Mouse (Mus musculus): ENCODE measurements around the gene Cd79b. TPM values are rescaled to one million over a fixed set of nuclear protein-coding genes. Genes with fewer than 3 reads are reported as not detected.
A peak's percentile ranks its signal among the peaks of the same experiment; 100 is the strongest.

Gene Cd79b
- polyA plus RNA-seq, 1 experiment from 2014 or later, result 0.74 TPM

DNA sequence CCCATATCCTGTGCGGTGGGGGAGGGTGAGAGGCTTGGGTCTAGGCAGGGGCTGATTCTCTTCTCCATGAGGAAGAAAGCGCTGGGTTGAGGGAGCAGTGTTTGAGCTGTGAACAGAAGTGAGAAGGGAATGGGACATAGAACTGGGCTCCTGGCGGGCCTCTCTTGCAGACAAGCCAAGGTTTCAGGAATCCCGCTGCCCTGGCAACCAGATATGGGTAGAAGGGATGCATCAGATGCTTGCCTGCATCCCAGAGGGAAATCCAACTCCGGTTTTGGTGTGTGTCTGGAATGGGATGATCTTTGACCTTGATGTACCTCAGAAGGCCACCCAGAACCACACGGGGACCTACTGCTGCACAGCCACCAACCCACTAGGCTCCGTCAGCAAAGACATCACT, 28.4 kb downstream of the Cd79b start:
- no peaks in the 10 kb centered on the region for H3K27me3 ChIP-seq
- no peak for ATAC-seq (ENCODE audit: low FRiP score)
- no peak overlapping the region for H3K27ac ChIP-seq
- no peaks in the 10 kb centered on the region for H3K9me3 ChIP-seq
- no peaks in the 10 kb centered on the region for H3K4me1 ChIP-seq
- no peak overlapping the region for H3K4me2 ChIP-seq
- no peak overlapping the region for H3K9ac ChIP-seq
- no peak overlapping the region for H3K4me3 ChIP-seq (replicated peaks)
- WGBS, result 85% methylated on average over 7 of the region's 7 CpGs
- no peaks in the 10 kb centered on the region for H3K36me3 ChIP-seq (replicated peaks)

DNA sequence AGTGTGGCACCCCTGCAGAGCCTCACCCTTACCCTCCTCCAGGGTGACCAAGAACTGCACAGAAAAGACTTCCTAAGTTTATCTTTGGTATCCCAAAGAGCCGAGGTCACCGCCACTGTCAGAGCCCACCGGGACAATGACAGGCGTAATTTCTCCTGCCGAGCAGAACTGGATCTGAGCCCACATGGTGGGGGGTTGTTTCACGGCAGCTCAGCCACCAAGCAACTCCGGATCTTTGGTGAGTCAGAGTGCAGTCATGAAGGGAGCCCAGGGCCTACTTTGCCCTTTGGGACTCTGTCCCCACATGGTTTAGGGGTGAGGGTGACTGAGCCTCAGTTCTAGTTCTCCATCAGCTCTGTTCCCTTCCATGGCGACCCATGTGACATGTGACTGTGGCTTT, 30.4 kb downstream of the Cd79b start:
- Histone ChIP-seq H3K27me3 (no peaks in the 10 kb centered on the region), H3K9me3 (no peaks in the 10 kb centered on the region), H3K4me2 (no peak overlapping the region), H3K4me1 (no peaks in the 10 kb centered on the region), H3K36me3 (replicated peaks) (no peaks in the 10 kb centered on the region), H3K4me3 (replicated peaks) (no peak overlapping the region), H3K27ac (no peak overlapping the region), H3K9ac (no peak overlapping the region)
- no peak for ATAC-seq (ENCODE audit: low FRiP score)
- 75% methylated on average over 8 of the region's 8 CpGs for WGBS

DNA sequence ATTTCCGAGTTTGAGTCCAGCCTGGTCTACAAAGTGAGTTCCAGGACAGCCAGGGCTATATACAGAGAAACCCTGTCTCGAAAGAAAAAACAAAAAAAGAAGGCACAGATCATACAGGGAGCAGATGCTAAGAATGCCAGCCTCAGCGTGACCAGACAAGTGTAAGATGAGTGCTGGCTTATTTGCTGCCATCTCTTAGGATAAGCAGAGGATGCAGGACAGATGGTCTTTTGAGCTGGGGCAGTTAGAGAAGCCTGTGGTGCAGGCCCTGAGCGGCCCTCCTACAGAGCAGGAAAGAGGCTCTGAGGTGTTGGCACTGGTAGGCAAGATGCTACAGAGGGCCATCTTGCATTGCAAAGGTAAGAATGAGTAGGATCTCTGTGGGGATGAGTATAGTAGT, 31.2 kb downstream of the Cd79b start:
- no peak for ATAC-seq (ENCODE audit: low FRiP score)
- Histone ChIP-seq H3K9me3 (no peaks in the 10 kb centered on the region), H3K27ac (no peak overlapping the region), H3K4me2 (no peak overlapping the region), H3K27me3 (peaks cover 3% of the 10 kb centered on the region; the same call in 1 of the 2 replicates), H3K36me3 (replicated peaks) (no peaks in the 10 kb centered on the region), H3K4me3 (replicated peaks) (no peak overlapping the region), H3K4me1 (no peaks in the 10 kb centered on the region), H3K9ac (no peak overlapping the region)
- 79% methylated on average over 4 of the region's 4 CpGs for WGBS

DNA sequence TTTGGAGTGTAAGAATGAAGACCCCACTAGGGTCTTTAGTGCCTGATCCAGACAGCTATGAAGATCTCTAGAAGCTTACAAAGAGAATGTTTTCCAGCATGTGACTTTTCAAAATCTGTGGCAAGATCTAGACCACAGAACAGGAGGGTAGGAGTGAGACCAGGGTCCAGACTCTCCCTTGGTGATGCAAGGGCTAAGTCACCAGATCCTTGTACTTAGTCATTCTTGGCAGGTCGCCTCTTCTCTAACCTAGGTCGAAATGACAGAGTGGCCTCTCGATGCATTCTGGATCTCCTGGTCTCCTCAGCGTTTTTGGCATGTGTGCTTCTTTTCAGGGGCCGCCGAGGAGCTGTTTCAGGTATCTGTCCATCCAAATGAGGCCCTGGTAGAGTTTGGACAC, 32.1 kb downstream of the Cd79b start:
- Histone ChIP-seq H3K27ac (no peak overlapping the region), H3K4me2 (no peak overlapping the region), H3K9ac (no peak overlapping the region), H3K36me3 (replicated peaks) (no peaks in the 10 kb centered on the region), H3K9me3 (no peaks in the 10 kb centered on the region), H3K27me3 (peaks cover 3% of the 10 kb centered on the region; the same call in 1 of the 2 replicates), H3K4me3 (replicated peaks) (no peak overlapping the region), H3K4me1 (no peaks in the 10 kb centered on the region)
- no peak for ATAC-seq (ENCODE audit: low FRiP score)
- 88% methylated on average over 6 of the region's 6 CpGs for WGBS

DNA sequence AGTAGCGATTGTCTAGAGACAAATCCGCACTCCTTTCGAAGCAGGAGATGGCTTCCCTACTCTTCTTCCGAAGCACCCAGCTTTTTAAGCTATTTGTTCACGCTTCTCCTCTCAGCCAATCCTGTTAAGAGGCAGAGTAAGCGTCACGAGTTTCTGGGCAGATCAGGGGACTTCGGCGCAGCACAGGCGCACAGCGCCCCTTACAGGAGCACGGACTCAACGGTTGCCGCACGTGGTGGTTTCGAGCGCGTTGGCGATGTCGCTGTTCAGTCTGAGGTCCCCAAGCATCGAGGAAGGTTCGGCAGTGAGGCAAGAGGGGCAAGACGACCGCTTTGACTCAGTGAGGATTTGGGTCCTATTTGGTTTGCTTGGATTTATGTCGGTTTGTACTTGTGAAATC, 38.1 kb downstream of the Cd79b start, which contains the start of gene Tcam1:
TSS of gene Tcam1 (plus strand) at position 219 of the 400 bp plus-strand sequence.
- peak; percentile 57 for ATAC-seq (ENCODE audit: low FRiP score)
- Histone ChIP-seq H3K27me3 (peaks cover 3% of the 10 kb centered on the region; the same call in 1 of the 2 replicates), H3K27ac (no peak within 1 kb of the TSS), H3K9ac (no peak within 1 kb of the TSS), H3K36me3 (replicated peaks) (no peaks in the 10 kb centered on the region), H3K4me2 (peak within 1 kb of the TSS; percentile 39), H3K4me1 (peaks cover 14% of the 10 kb centered on the region), H3K9me3 (no peaks in the 10 kb centered on the region), H3K4me3 (replicated peaks) (no peak within 1 kb of the TSS)
- WGBS, result 11% methylated on average over 25 of the region's 25 CpGs

DNA sequence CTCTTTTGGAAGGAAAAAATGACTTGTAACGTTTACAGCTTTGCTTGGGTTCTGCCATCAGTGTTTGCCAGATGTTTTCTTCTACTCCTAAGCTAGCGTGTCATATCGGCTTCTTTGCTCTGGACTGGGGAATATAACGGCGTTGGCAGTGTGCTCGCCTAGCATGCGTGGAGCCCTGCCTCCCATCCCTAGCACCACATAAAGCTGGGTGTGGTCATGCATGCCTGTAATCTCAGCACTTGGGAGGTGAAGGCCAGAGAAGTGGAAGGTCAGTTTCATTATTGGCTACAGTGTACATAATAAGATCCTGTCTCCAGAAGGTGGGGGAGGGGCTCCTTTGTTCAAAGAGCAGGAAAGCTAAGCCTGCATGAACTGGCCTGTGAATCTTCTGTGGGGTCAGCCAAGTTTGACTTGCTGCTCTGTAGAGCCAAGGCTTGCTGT, 39.6 kb downstream of the Cd79b start:
- H3K36me3 ChIP-seq (replicated peaks), result no peaks in the 10 kb centered on the region
- no peak overlapping the region for H3K9ac ChIP-seq
- no peaks in the 10 kb centered on the region for H3K9me3 ChIP-seq
- ATAC-seq (ENCODE audit: low FRiP score), result no peak
- no peak overlapping the region for H3K4me2 ChIP-seq
- H3K27me3 ChIP-seq, result peaks cover 3% of the 10 kb centered on the region; the same call in 1 of the 2 replicates
- no peak overlapping the region for H3K27ac ChIP-seq
- no peak overlapping the region for H3K4me3 ChIP-seq (replicated peaks)
- 86% methylated on average over 7 of the region's 7 CpGs for WGBS
- H3K4me1 ChIP-seq, result peaks cover 22% of the 10 kb centered on the region

DNA sequence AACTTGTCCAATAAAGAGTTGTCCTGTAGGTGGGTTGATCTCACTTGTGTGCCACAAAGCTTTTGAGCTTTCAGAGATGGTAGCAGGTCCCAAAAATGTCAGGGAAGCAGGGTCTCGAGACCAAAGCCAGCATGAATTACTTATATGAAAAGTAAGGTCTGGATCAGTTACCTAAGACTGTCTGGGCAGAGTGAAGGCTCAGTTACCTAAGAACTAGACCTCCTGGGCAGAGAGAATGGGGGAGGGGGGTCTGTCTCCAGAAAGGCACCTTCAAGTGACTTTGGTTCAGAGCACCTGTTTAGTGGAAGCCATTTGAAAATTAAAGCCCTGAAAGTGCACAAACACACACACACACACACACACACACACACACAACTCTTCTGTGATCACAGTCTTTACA, 40.2 kb downstream of the Cd79b start:
- Histone ChIP-seq H3K9ac (no peak overlapping the region), H3K27me3 (peaks cover 3% of the 10 kb centered on the region; the same call in 1 of the 2 replicates), H3K4me2 (no peak overlapping the region), H3K4me1 (peaks cover 22% of the 10 kb centered on the region), H3K36me3 (replicated peaks) (no peaks in the 10 kb centered on the region), H3K27ac (no peak overlapping the region), H3K9me3 (no peaks in the 10 kb centered on the region), H3K4me3 (replicated peaks) (no peak overlapping the region)
- WGBS, result 92% methylated on average over 1 of the region's 1 CpGs
- ATAC-seq (ENCODE audit: low FRiP score), result no peak

DNA sequence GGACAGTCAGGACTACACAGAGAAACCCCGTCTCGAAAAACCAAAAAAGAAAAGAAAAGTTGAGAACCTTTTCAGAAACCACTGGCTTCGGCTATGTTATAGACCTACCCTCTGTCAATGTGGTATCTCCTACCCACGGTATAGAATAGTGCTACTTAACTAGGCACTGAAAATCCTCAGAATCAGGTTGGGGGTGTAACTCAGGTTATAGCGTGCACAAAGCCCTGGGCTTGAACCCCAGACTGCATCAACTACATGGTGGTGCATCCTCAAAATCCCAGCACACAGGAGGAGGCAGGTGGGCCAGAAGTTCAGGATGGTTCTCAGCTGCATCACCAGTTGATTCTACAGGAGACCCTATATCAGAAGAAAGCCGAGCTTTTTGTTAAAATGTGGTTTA, 40.8 kb downstream of the Cd79b start:
- Histone ChIP-seq H3K4me3 (replicated peaks) (0 out of 2 replicates have a peak overlapping the region, but pooled peaks have one; percentile 76), H3K4me1 (peaks cover 27% of the 10 kb centered on the region), H3K27me3 (peaks cover 3% of the 10 kb centered on the region; the same call in 1 of the 2 replicates), H3K36me3 (replicated peaks) (no peaks in the 10 kb centered on the region), H3K9me3 (no peaks in the 10 kb centered on the region), H3K9ac (no peak overlapping the region), H3K27ac (no peak overlapping the region), H3K4me2 (peak overlapping the region; percentile 77)
- ATAC-seq (ENCODE audit: low FRiP score), result no peak
- WGBS, result 98% methylated on average over 6 of the region's 6 CpGs

DNA sequence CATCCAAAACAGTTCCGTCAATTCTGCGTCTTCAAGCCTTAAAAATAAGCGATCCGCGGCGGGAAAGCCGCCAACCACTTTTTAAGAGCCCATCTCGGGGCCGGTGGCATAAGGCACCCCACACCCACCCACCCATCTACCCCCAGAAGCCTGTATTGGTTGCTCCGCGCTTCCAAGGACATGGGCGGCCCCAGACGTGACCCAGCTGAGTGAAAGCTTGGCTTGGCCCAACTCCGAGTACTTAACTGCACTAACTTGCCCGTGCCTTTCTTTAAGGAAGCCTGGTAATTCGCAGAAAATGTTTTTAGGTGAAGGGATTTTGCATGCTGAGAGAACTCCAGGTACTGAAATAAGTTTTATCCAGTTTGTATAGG, 41.3 kb downstream of the Cd79b start:
- Histone ChIP-seq H3K36me3 (replicated peaks) (no peaks in the 10 kb centered on the region), H3K27me3 (no peaks in the 10 kb centered on the region), H3K4me2 (peak overlapping the region; percentile 77), H3K4me1 (peaks cover 32% of the 10 kb centered on the region), H3K9ac (peak overlapping the region; percentile 92), H3K9me3 (no peaks in the 10 kb centered on the region), H3K4me3 (replicated peaks) (peak overlapping the region; percentile 76), H3K27ac (peak overlapping the region; percentile 88)
- ATAC-seq (ENCODE audit: low FRiP score), result peak; percentile 33
- WGBS, result 21% methylated on average over 16 of the region's 16 CpGs

DNA sequence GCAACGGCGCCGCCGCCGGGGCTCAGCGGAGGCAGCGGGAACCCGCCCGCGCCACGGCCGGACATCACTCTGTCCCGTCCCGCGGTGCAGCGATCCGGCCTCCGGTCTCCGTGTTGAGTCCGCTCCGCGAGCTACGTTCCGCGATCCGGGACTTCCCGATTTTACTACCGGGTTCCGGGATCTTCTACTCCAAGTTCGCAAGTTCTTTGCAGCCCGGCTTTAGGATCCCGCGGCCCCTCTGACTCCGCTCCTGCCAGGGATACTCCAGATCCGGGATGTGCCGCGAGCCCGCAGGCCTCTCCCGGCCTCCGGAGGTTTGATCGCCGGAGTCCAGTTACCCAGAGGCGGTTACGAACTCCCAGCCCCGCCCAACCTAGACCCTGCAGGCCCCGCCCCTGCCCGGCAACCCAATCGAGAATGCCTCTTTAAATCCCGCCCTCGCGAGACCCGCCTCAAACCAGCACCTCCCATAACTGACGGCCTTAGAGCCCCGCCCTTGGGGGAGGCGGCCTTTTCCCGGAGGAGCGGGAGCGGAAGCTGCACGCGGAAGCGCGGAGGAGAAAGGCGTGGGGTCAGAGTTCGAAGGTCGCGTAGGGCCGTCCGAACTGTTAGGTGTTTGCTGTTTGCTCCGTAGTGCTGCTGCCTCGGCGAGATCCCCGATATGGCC, 41.8 kb downstream of the Cd79b start, which contains the start of gene Smarcd2:
TSS of gene Smarcd2 (minus strand) at position 329 of the 667 bp plus-strand sequence.
- H3K27ac ChIP-seq, result peak within 1 kb of the TSS; percentile 88
- peak within 1 kb of the TSS; percentile 76 for H3K4me3 ChIP-seq (replicated peaks)
- peak within 1 kb of the TSS; percentile 92 for H3K9ac ChIP-seq
- peak; percentile 94 for ATAC-seq (ENCODE audit: low FRiP score)
- peak within 1 kb of the TSS; percentile 77 for H3K4me2 ChIP-seq
- peaks cover 37% of the 10 kb centered on the region for H3K4me1 ChIP-seq
- no peaks in the 10 kb centered on the region for H3K36me3 ChIP-seq (replicated peaks)
- H3K27me3 ChIP-seq, result no peaks in the 10 kb centered on the region
- under 1% methylated on average over 71 of the region's 72 CpGs for WGBS
- no peaks in the 10 kb centered on the region for H3K9me3 ChIP-seq

DNA sequence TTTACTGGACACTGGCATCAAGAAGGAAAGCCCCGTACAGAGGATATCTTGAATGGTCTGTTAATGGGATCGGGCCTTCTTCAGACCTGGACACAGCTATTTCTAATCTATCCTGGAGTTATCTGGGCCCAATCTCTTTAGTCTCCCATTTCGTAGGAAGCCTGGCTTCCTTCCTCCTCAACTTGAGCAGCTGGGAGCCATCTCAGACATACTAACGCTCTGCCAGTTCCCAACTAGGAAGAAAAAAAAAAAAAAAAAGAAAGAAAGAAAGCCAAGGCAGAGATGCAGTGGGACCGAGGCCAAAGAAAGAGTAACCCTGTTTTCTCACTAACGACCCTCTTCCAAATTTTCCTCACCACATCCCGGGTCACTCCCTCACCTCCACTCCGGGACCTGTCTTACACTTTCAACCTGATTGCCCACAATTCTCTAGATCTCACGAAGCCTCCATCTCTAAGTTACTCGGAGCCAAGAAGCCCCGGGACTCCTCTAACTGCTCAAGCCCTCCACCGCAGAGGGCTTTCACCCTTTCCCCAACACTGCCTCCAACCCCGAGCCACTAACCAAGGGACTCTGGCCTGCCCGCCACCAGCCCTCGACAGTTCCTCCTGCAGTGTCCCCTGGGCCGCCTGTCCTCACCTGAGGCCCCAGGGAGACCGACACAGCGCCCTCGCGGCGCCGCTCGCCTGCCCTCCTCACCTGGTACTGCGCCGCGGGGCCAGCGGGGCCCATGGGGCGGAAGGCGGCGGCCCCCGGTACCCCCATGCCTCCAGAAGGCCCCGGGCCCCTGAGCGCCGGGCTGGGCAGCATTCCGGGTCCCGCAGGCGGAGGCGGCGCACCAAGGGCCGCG, 42.5 kb downstream of the Cd79b start:
- no peak; the same call in 1 of the 2 replicates for ATAC-seq (ENCODE audit: low FRiP score)
- H3K4me3 ChIP-seq (replicated peaks), result peak overlapping the region; percentile 76
- WGBS, result 2% methylated on average over 41 of the region's 41 CpGs
- peaks cover 6% of the 10 kb centered on the region for H3K36me3 ChIP-seq (replicated peaks)
- H3K9ac ChIP-seq, result peak overlapping the region; percentile 92
- no peaks in the 10 kb centered on the region for H3K9me3 ChIP-seq
- H3K27ac ChIP-seq, result peak overlapping the region; percentile 88
- peaks cover 43% of the 10 kb centered on the region for H3K4me1 ChIP-seq
- no peaks in the 10 kb centered on the region for H3K27me3 ChIP-seq
- peak overlapping the region; percentile 77 for H3K4me2 ChIP-seq

DNA sequence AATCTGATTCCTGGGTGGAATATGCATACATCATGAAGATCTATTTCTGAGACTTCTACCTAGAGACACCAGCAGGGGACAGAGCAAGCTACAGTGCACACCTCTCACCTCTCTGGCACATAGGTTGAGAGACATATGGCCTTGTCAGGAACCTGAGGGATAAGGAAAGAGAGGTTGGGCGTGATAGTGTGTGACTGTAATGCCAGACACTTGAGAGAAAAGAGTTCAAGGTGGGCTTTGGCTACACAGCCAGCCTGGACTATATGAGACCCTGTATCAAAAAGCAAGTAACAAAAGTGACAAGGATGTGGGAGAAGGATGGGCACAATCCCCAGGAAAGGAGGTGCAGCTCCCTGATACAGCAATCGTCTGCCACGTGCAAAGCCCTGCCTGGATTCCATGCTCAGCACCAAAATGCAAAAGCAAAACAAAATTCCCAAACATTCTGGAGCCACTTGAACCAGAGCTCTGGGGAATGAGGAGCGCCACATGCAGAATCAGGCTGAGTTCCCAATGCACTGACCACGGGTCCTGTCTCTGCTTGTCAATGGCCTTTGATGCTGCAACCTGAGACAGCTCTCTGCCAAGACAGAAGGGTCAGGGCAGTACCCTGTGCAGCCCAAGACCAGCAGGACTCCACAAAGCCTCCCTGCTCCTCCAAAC, 43.3 kb downstream of the Cd79b start:
- Histone ChIP-seq H3K27ac (0 out of 2 replicates have a peak overlapping the region, but pooled peaks have one; percentile 36), H3K9me3 (no peaks in the 10 kb centered on the region), H3K27me3 (no peaks in the 10 kb centered on the region), H3K4me2 (peak overlapping the region; percentile 77), H3K9ac (peak overlapping the region; percentile 92), H3K4me1 (peaks cover 40% of the 10 kb centered on the region), H3K36me3 (replicated peaks) (peaks cover 13% of the 10 kb centered on the region), H3K4me3 (replicated peaks) (peak overlapping the region; percentile 76)
- ATAC-seq (ENCODE audit: low FRiP score), result no peak
- WGBS, result 53% methylated on average over 5 of the region's 5 CpGs
